Mouse (Mus musculus) limb, embryonic 11.5 days (tissue): ENCODE measurements around the gene Tmem132b. TPM values are rescaled to one million over a fixed set of nuclear protein-coding genes. Genes with fewer than 3 reads are reported as not detected.

Experiments used
- ATAC-seq: fragments of 200-750 bp; cut with Nextera tagmentation; 2 replicates; pipeline ENCODE4 v1.8.0; 2017; ENCODE audit warnings: low read depth; ENCODE audit not compliant: insufficient number of reproducible peaks, low FRiP score, low TSS enrichment
- DNase-seq: peaks from one replicate; pipeline ENCODE4 v3.0.0-alpha.2; 2015; ENCODE audit warnings: low spot score
- H3K27ac ChIP-seq: fragments of 300-500 bp; sonication (generic); replicated peaks from 2 replicates; pipeline ENCODE4 v1.5.1; 2014; ENCODE audit warnings: low read depth, mild to moderate bottlenecking, low read length
- H3K27me3 ChIP-seq: fragments of 300-500 bp; sonication (generic); 2 replicates; pipeline ENCODE4 v1.6.1; 2014; ENCODE audit warnings: mild to moderate bottlenecking, low read length, mixed read lengths; ENCODE audit not compliant: control insufficient read depth, insufficient read depth
- H3K36me3 ChIP-seq: fragments of 300-500 bp; sonication (generic); 2 replicates; pipeline ENCODE4 v1.6.1; 2014; ENCODE audit warnings: mild to moderate bottlenecking, low read length, moderate library complexity, mixed read lengths; ENCODE audit not compliant: control insufficient read depth, insufficient read depth
- H3K4me1 ChIP-seq: fragments of 300-500 bp; sonication (generic); 2 replicates; pipeline ENCODE4 v1.6.1; 2014; ENCODE audit warnings: low read length, mixed read lengths; ENCODE audit not compliant: control insufficient read depth, insufficient read depth
- H3K4me2 ChIP-seq: fragments of 300-500 bp; sonication (generic); 2 replicates; pipeline ENCODE4 v1.6.1; 2014; ENCODE audit warnings: low read depth, mild to moderate bottlenecking, moderate library complexity; ENCODE audit not compliant: severe bottlenecking
- H3K4me3 ChIP-seq: fragments of 300-500 bp; sonication (generic); 2 replicates; pipeline ENCODE4 v1.5.1; 2014; ENCODE audit warnings: low read depth, low read length
- H3K9ac ChIP-seq: fragments of 300-500 bp; sonication (generic); 2 replicates; pipeline ENCODE4 v1.6.1; 2014; ENCODE audit warnings: mild to moderate bottlenecking, low read length
- H3K9me3 ChIP-seq: fragments of 300-500 bp; sonication (generic); 2 replicates; pipeline ENCODE4 v1.6.1; 2016; ENCODE audit warnings: low read length; ENCODE audit not compliant: control insufficient read depth
- WGBS: fragments of 180-500 bp; shearing (Covaris S2); extraction: QIAGEN DNeasy Blood & Tissue Kit; methylation state at CpG from one replicate; pipeline ENCODE4 v1.1.7; 2014; 5-methylcytosine and 5-hydroxymethylcytosine counted together
- polyA plus RNA-seq: library from polyadenylated mRNA; unstranded; fragments of >200 nt; fragmentation: Nextera tagmentation; extraction: Ambion mirVana; gene quantifications from 2 replicates; pipeline ENCODE4 v1.2.1, GENCODE M21; 2014

Gene Tmem132b
- polyA plus RNA-seq, 1 experiment from 2014 or later = 0.08 TPM

GRCm38 (mm10) chr5:125641531-125642147, 110.1 kb downstream of the Tmem132b start:
- Histone ChIP-seq H3K4me3 (no peak overlapping the region), H3K4me2 (no peak overlapping the region), H3K27ac (no peak overlapping the region), H3K9ac (no peak overlapping the region), H3K9me3 (no peaks in the 10 kb centered on the region), H3K27me3 (no peaks in the 10 kb centered on the region), H3K36me3 (no peaks in the 10 kb centered on the region), H3K4me1 (no peaks in the 10 kb centered on the region)
- ATAC-seq = no peak
- no peak for DNase-seq
- 72% methylated on average over 18 of the region's 18 CpGs for WGBS

- no peaks in the 10 kb centered on the region for H3K36me3 ChIP-seq
- 87% methylated on average over 6 of the region's 6 CpGs for WGBS
- no peak overlapping the region for H3K27ac ChIP-seq
- ATAC-seq (no peak), DNase-seq (no peak)
- H3K4me1 ChIP-seq = no peaks in the 10 kb centered on the region
- no peak overlapping the region for H3K9ac ChIP-seq
- H3K4me3 ChIP-seq = no peak overlapping the region
- H3K4me2 ChIP-seq = no peak overlapping the region
- H3K27me3 ChIP-seq = no peaks in the 10 kb centered on the region
- no peaks in the 10 kb centered on the region for H3K9me3 ChIP-seq
Measured at GRCm38 (mm10) chr5:125648236-125648635, 116.7 kb downstream of the Tmem132b start.

DNA sequence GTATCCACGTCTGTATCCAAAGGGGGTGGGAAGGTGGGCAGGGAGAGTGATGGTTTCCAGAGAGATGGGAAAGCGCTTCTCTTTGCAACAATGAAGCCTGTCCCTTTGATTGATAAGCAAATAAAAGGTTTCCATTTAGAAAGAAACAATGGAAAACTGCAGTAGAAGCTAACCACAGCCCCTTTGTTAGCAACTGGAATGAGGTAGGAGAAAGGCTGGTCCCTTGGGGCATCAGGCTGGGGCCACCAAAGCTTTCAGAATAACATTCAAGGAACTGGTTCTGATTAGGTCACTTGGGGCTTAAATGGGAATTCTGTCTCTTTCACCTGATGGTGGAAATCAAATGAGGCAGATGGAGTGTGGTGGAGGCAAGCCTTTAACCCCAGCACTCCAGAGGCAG, 118.4 kb downstream of the Tmem132b start:
- no peaks in the 10 kb centered on the region for H3K36me3 ChIP-seq
- H3K4me2 ChIP-seq = no peak overlapping the region
- no peaks in the 10 kb centered on the region for H3K27me3 ChIP-seq
- no peak for ATAC-seq
- no peaks in the 10 kb centered on the region for H3K4me1 ChIP-seq
- WGBS = 59% methylated on average over 2 of the region's 2 CpGs
- no peak for DNase-seq
- H3K27ac ChIP-seq = no peak overlapping the region
- H3K9ac ChIP-seq = no peak overlapping the region
- no peaks in the 10 kb centered on the region for H3K9me3 ChIP-seq
- no peak overlapping the region for H3K4me3 ChIP-seq

GRCm38 (mm10) chr5:125658101-125658500, 126.5 kb downstream of the Tmem132b start:
- 91% methylated on average over 5 of the region's 5 CpGs for WGBS
- Histone ChIP-seq H3K36me3 (no peaks in the 10 kb centered on the region), H3K9me3 (no peaks in the 10 kb centered on the region), H3K4me2 (no peak overlapping the region), H3K4me3 (no peak overlapping the region), H3K4me1 (no peaks in the 10 kb centered on the region), H3K9ac (no peak overlapping the region), H3K27ac (no peak overlapping the region), H3K27me3 (no peaks in the 10 kb centered on the region)
- ATAC-seq = no peak
- DNase-seq = no peak

DNA sequence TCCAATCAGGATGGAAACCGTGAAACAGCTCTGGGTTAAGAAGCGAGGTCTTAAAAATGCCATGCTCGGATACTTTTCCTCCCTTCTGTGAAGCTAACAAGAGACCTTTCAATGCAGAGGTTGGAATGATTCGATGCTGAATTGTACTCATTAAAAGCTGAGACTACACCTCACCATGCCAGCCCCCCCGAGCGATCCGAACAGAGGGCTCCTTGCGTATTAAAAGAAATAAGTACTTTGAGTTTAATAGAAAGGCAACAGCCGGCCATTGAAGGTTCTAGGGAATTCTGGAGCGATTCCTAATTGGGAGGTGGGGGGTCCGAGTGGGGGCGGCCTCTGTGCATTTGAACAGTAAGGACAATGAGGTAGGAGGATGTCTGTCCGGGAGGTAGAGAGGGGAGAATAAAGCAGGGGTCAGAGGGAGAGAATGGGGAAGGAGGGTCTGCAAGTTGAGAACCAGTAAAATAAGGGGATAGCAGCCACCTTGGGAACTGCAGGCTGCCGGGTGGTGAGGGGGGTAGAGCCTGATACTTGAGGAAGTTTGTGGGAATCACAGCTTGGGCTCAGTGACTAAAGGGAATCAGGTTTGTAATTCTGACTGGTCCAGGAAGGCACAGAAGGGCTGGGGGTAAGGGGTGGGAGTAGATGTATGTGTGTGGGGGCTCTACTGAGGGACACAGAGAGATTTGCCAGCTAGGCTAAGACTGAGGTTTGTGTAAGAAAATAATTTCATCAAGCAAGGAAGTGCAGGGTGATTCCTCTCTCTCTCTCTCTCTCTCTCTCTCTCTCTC, 127.6 kb downstream of the Tmem132b start:
- DNase-seq = no peak
- H3K4me2 ChIP-seq = no peak overlapping the region
- H3K27ac ChIP-seq = no peak overlapping the region
- 69% methylated on average over 14 of the region's 14 CpGs for WGBS
- H3K9me3 ChIP-seq = no peaks in the 10 kb centered on the region
- no peaks in the 10 kb centered on the region for H3K27me3 ChIP-seq
- no peaks in the 10 kb centered on the region for H3K4me1 ChIP-seq
- no peak overlapping the region for H3K9ac ChIP-seq
- no peaks in the 10 kb centered on the region for H3K36me3 ChIP-seq
- ATAC-seq = no peak
- no peak overlapping the region for H3K4me3 ChIP-seq

DNA sequence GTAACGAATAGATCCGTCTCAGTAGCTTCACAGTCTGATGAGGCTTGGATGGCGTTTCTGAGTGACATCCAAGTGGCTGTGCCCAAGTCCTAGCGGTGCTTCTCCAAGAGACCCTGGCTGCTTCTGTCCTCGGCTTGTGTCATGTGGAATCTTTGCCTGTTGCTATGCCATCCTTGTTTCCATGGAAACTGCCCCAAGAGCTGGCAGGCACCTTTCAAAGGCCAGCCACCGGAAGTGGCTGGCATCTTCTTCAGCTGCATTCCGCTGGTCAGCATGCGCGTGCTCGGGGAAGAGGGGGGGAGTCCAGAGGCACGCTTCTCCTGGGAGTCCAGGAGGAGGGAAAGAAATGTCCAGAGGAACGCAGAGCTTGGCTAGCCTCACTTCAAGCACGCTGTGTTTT, 144.0 kb downstream of the Tmem132b start:
- Histone ChIP-seq H3K36me3 (no peaks in the 10 kb centered on the region), H3K9me3 (no peaks in the 10 kb centered on the region), H3K4me3 (no peak overlapping the region), H3K4me1 (no peaks in the 10 kb centered on the region), H3K9ac (no peak overlapping the region), H3K27me3 (no peaks in the 10 kb centered on the region), H3K27ac (no peak overlapping the region), H3K4me2 (no peak overlapping the region)
- DNase-seq (no peak), ATAC-seq (no peak)
- 53% methylated on average over 13 of the region's 13 CpGs for WGBS

DNA sequence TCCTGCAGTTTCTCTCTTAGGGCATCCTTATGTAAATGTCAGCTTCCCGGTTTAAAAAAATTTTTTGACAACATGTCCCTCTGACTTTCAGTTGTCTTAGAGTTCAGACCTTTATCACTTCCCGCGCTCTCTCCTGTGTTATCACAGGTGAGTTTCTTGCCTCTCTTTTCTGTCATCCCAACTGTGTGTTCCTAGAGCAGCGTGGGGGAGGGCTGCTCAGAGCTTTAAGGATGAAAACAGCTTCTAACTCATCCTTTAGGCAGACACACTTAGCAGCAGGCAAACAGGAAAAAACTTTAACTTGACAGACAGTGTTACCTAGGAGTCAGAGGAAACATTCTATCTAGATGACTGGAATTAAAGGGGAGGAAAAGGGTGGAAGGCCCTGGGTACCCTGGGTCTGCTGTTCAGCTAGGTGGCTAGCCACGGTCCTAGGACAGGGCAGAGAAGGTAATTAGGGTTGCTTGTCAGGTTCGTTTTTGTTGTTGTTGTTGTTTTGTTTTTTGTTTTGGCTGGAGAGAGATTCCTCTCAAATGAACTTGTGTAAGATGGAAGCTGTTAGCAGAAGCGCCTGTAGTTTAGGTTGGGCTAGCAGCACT, 144.6 kb downstream of the Tmem132b start:
- DNase-seq = no peak
- no peaks in the 10 kb centered on the region for H3K4me1 ChIP-seq
- no peak overlapping the region for H3K4me2 ChIP-seq
- no peak overlapping the region for H3K4me3 ChIP-seq
- no peaks in the 10 kb centered on the region for H3K9me3 ChIP-seq
- WGBS = 68% methylated on average over 7 of the region's 7 CpGs
- H3K27me3 ChIP-seq = no peaks in the 10 kb centered on the region
- no peak overlapping the region for H3K9ac ChIP-seq
- H3K27ac ChIP-seq = no peak overlapping the region
- H3K36me3 ChIP-seq = no peaks in the 10 kb centered on the region
- ATAC-seq = no peak

GRCm38 (mm10) chr5:125680889-125681288, 149.3 kb downstream of the Tmem132b start:
- Histone ChIP-seq H3K27ac (no peak overlapping the region), H3K9me3 (no peaks in the 10 kb centered on the region), H3K36me3 (no peaks in the 10 kb centered on the region), H3K27me3 (no peaks in the 10 kb centered on the region), H3K4me2 (no peak overlapping the region), H3K4me1 (no peaks in the 10 kb centered on the region), H3K9ac (no peak overlapping the region), H3K4me3 (no peak overlapping the region)
- DNase-seq (no peak), ATAC-seq (no peak)
- 84% methylated on average over 6 of the region's 6 CpGs for WGBS
